Mouse (Mus musculus) CH12.LX (cell line): ENCODE results near the gene Zfp780b. TPM values are rescaled to one million over a fixed set of nuclear protein-coding genes. Genes with fewer than 3 reads are reported as not detected.

Experiments
- DNase-seq: peaks from one replicate; pipeline ENCODE4 v3.0.0-alpha.2; 2013; ENCODE audit errors: extremely low read depth
- H3K27ac ChIP-seq: 2 replicates; pipeline ENCODE4 v1.5.1; 2012; ENCODE audit warnings: low read depth, mild to moderate bottlenecking, control low read depth, moderate library complexity; ENCODE audit not compliant: insufficient read depth
- H3K27me3 ChIP-seq: replicated peaks from 2 replicates; pipeline ENCODE3; 2012; ENCODE audit warnings: inconsistent platforms
- H3K36me3 ChIP-seq, 2 experiments: replicated peaks in 1 of 2; 2 replicates each; pipeline versions ENCODE3 to v1.6.1; 2012; ENCODE audit warnings: inconsistent platforms in 1 of 2, low read length in 1 of 2, mild to moderate bottlenecking in 1 of 2, mixed read lengths in 1 of 2, moderate library complexity in 1 of 2; ENCODE audit not compliant: control insufficient read depth in 1 of 2, insufficient read depth in 1 of 2
- H3K4me1 ChIP-seq, 2 experiments: 2 replicates each; pipeline ENCODE4 v1.6.1; 2012; ENCODE audit warnings: inconsistent platforms in 1 of 2, moderate library complexity in 1 of 2; ENCODE audit not compliant: insufficient read depth in 2 of 2, control insufficient read depth in 1 of 2
- H3K4me2 ChIP-seq: 2 replicates; pipeline ENCODE4 v1.6.1; 2012; ENCODE audit warnings: low read depth, mild to moderate bottlenecking, control low read depth; ENCODE audit not compliant: poor library complexity, insufficient read depth, severe bottlenecking
- H3K4me3 ChIP-seq, 3 experiments: fragments of 150-350 bp in 1 of 3; sonication (generic) in 1 of 3; replicated peaks in 1 of 3; 2 replicates each; pipeline versions ENCODE3 to v1.5.1; 2011 to 2012; ENCODE audit warnings: low read depth in 2 of 3, low read length in 2 of 3, mild to moderate bottlenecking in 2 of 3, moderate library complexity in 2 of 3, control low read depth in 1 of 3, improper control_type of control experiment in 1 of 3, inconsistent platforms in 1 of 3, mixed read lengths in 1 of 3; ENCODE audit not compliant: poor library complexity in 1 of 3
- H3K79me2 ChIP-seq: replicated peaks from 2 replicates; pipeline ENCODE4 v1.6.1; 2012; ENCODE audit warnings: mild to moderate bottlenecking, moderate library complexity; ENCODE audit not compliant: control insufficient read depth, poor library complexity, insufficient read depth, severe bottlenecking; ENCODE audit errors: extremely low read depth
- H3K9ac ChIP-seq: 2 replicates; pipeline ENCODE4 v1.6.1; 2012; ENCODE audit warnings: low read depth, mild to moderate bottlenecking, control low read depth, moderate library complexity; ENCODE audit not compliant: insufficient read depth
- H3K9me3 ChIP-seq: replicated peaks from 2 replicates; pipeline ENCODE3; 2012; ENCODE audit warnings: low read length, inconsistent platforms, mixed read lengths
- BHLHE40 ChIP-seq: IDR thresholded peaks from 2 replicates; pipeline ENCODE4 v1.6.1; 2011; ENCODE audit warnings: mild to moderate bottlenecking, low read depth, low read length, improper control_type of control experiment
- CHD1 ChIP-seq: IDR thresholded peaks from 2 replicates; pipeline ENCODE4 v1.6.1; 2012; ENCODE audit warnings: low read depth, low read length, improper control_type of control experiment, inconsistent platforms
- CHD2 ChIP-seq: IDR thresholded peaks from 2 replicates; pipeline ENCODE4 v1.6.1; 2011; ENCODE audit warnings: low read length, improper control_type of control experiment
- CTCF ChIP-seq, 2 experiments: IDR thresholded peaks in 1 of 2; conservative IDR thresholded peaks in 1 of 2; 2 replicates each; pipeline ENCODE4 v1.5.1; 2011 to 2012; ENCODE audit warnings: low read depth in 2 of 2, low read length in 2 of 2, improper control_type of control experiment in 1 of 2, inconsistent platforms in 1 of 2, mild to moderate bottlenecking in 1 of 2, moderate library complexity in 1 of 2
- E2F4 ChIP-seq: IDR thresholded peaks from 2 replicates; pipeline ENCODE4 v1.6.1; 2011; ENCODE audit warnings: low read depth, low read length, improper control_type of control experiment; ENCODE audit not compliant: insufficient replicate concordance
- ELF1 ChIP-seq: IDR thresholded peaks from 2 replicates; pipeline ENCODE4 v1.6.1; 2014; ENCODE audit warnings: low read depth, mild to moderate bottlenecking, inconsistent platforms, low read length, improper control_type of control experiment
- EP300 ChIP-seq: IDR thresholded peaks from 2 replicates; pipeline ENCODE4 v1.6.1; 2011; ENCODE audit warnings: low read length, improper control_type of control experiment
- ETS1 ChIP-seq: conservative IDR thresholded peaks from 2 replicates; pipeline ENCODE4 v1.6.1; 2012; ENCODE audit warnings: low read depth, mild to moderate bottlenecking, inconsistent platforms, low read length, improper control_type of control experiment, moderate library complexity
- GABPA ChIP-seq: IDR thresholded peaks from 2 replicates; pipeline ENCODE4 v1.6.1; 2012; ENCODE audit warnings: low read depth, low read length, improper control_type of control experiment, inconsistent platforms; ENCODE audit not compliant: insufficient replicate concordance
- HCFC1 ChIP-seq: IDR thresholded peaks from 2 replicates; pipeline ENCODE4 v1.6.1; 2012; ENCODE audit warnings: low read depth, mild to moderate bottlenecking, inconsistent platforms, low read length, improper control_type of control experiment
- IRF4 ChIP-seq: IDR thresholded peaks from 2 replicates; pipeline ENCODE4 v1.6.1; 2014; ENCODE audit warnings: low read depth, mild to moderate bottlenecking, inconsistent platforms, low read length, improper control_type of control experiment
- JUN ChIP-seq: IDR thresholded peaks from 2 replicates; pipeline ENCODE4 v1.6.1; 2011; ENCODE audit warnings: low read depth, mild to moderate bottlenecking, low read length, improper control_type of control experiment, moderate library complexity; ENCODE audit not compliant: insufficient read depth
- JUND ChIP-seq: conservative IDR thresholded peaks from 2 replicates; pipeline ENCODE4 v1.6.1; 2011; ENCODE audit warnings: low read depth, low read length, improper control_type of control experiment
- KAT2A ChIP-seq: IDR thresholded peaks from 2 replicates; pipeline ENCODE4 v1.6.1; 2012; ENCODE audit warnings: low read length, improper control_type of control experiment, inconsistent platforms; ENCODE audit not compliant: insufficient replicate concordance
- MAFK ChIP-seq: IDR thresholded peaks from 2 replicates; pipeline ENCODE4 v1.6.1; 2011; ENCODE audit warnings: low read length, improper control_type of control experiment; ENCODE audit not compliant: insufficient replicate concordance
- MAX ChIP-seq: IDR thresholded peaks from 2 replicates; pipeline ENCODE4 v1.6.1; 2011; ENCODE audit warnings: low read length, improper control_type of control experiment
- MAZ ChIP-seq: IDR thresholded peaks from 2 replicates; pipeline ENCODE4 v1.6.1; 2012; ENCODE audit warnings: low read depth, mild to moderate bottlenecking, inconsistent platforms, low read length, improper control_type of control experiment, moderate library complexity
- MEF2A ChIP-seq: IDR thresholded peaks from 2 replicates; pipeline ENCODE4 v1.6.1; 2014; ENCODE audit warnings: low read depth, mild to moderate bottlenecking, inconsistent platforms, low read length, improper control_type of control experiment, borderline replicate concordance
- MXI1 ChIP-seq: IDR thresholded peaks from 2 replicates; pipeline ENCODE4 v1.6.1; 2011; ENCODE audit warnings: mild to moderate bottlenecking, low read depth, low read length, improper control_type of control experiment
- MYC ChIP-seq: IDR thresholded peaks from 2 replicates; pipeline ENCODE4 v1.6.1; 2011; ENCODE audit warnings: low read depth, mild to moderate bottlenecking, improper control_type of control experiment, low read length
- NELFE ChIP-seq: IDR thresholded peaks from 2 replicates; pipeline ENCODE4 v1.6.1; 2011; ENCODE audit warnings: low read depth, low read length, improper control_type of control experiment
- NRF1 ChIP-seq: IDR thresholded peaks from 2 replicates; pipeline ENCODE4 v1.6.1; 2014; ENCODE audit warnings: low read depth, mild to moderate bottlenecking, inconsistent platforms, low read length, improper control_type of control experiment, moderate library complexity
- PAX5 ChIP-seq: IDR thresholded peaks from 2 replicates; pipeline ENCODE4 v1.6.1; 2012; ENCODE audit warnings: low read length, inconsistent platforms, mixed read lengths
- POLR2A ChIP-seq: IDR thresholded peaks from 2 replicates; pipeline ENCODE4 v1.6.1; 2011; ENCODE audit warnings: low read depth, mild to moderate bottlenecking, improper control_type of control experiment, low read length
- POLR2AphosphoS2 ChIP-seq: IDR thresholded peaks from 2 replicates; pipeline ENCODE4 v1.6.1; 2011; ENCODE audit warnings: low read depth, low read length, improper control_type of control experiment
- RAD21 ChIP-seq: IDR thresholded peaks from 2 replicates; pipeline ENCODE4 v1.6.1; 2011; ENCODE audit warnings: low read depth, mild to moderate bottlenecking, low read length, improper control_type of control experiment, moderate library complexity
- RCOR1 ChIP-seq: conservative IDR thresholded peaks from 2 replicates; pipeline ENCODE4 v1.6.1; 2012; ENCODE audit warnings: low read depth, mild to moderate bottlenecking, inconsistent platforms, low read length, improper control_type of control experiment
- SIN3A ChIP-seq: IDR thresholded peaks from 2 replicates; pipeline ENCODE4 v1.6.1; 2012; ENCODE audit warnings: low read length, improper control_type of control experiment, inconsistent platforms
- SMC3 ChIP-seq: IDR thresholded peaks from 2 replicates; pipeline ENCODE4 v1.6.1; 2011; ENCODE audit warnings: low read depth, low read length, improper control_type of control experiment
- TBP ChIP-seq: conservative IDR thresholded peaks from 2 replicates; pipeline ENCODE4 v1.6.1; 2011; ENCODE audit warnings: low read depth, low read length, improper control_type of control experiment
- TCF12 ChIP-seq: IDR thresholded peaks from 2 replicates; pipeline ENCODE4 v1.6.1; 2014; ENCODE audit warnings: low read depth, mild to moderate bottlenecking, inconsistent platforms, low read length, improper control_type of control experiment
- UBTF ChIP-seq: IDR thresholded peaks from 2 replicates; pipeline ENCODE4 v1.6.1; 2012; ENCODE audit warnings: low read depth, mild to moderate bottlenecking, inconsistent platforms, low read length, improper control_type of control experiment, moderate library complexity
- USF1 ChIP-seq: IDR thresholded peaks from 2 replicates; pipeline ENCODE4 v1.6.1; 2014; ENCODE audit warnings: low read depth, mild to moderate bottlenecking, inconsistent platforms, low read length, improper control_type of control experiment
- USF2 ChIP-seq: conservative IDR thresholded peaks from 2 replicates; pipeline ENCODE4 v1.6.1; 2011; ENCODE audit warnings: low read depth, low read length, improper control_type of control experiment
- ZC3H11A ChIP-seq: IDR thresholded peaks from 2 replicates; pipeline ENCODE4 v1.6.1; 2012; ENCODE audit warnings: low read depth, mild to moderate bottlenecking, inconsistent platforms, low read length, improper control_type of control experiment
- ZKSCAN1 ChIP-seq: IDR thresholded peaks from 2 replicates; pipeline ENCODE4 v1.6.1; 2012; ENCODE audit warnings: low read depth, inconsistent platforms, low read length, improper control_type of control experiment, borderline replicate concordance
- ZMIZ1 ChIP-seq: IDR thresholded peaks from 2 replicates; pipeline ENCODE4 v1.6.1; 2012; ENCODE audit warnings: low read depth, mild to moderate bottlenecking, inconsistent platforms, low read length, improper control_type of control experiment
- ZNF384 ChIP-seq: IDR thresholded peaks from 2 replicates; pipeline ENCODE4 v1.6.1; 2012; ENCODE audit warnings: low read depth, low read length, improper control_type of control experiment, inconsistent platforms
- dilution Hi-C: fragments of 300-500 bp; cut with MboI; formaldehyde crosslinking; loops from 2 replicates; pipeline ENCODE4 v1.14.3; 2020; ENCODE audit warnings: low sequenced_read_pairs; ENCODE audit not compliant: extremely low pct_unique_long_range_greater_than_20kb, extremely low pct_ligation_motif_present
- in situ Hi-C: fragments of 300-500 bp; cut with MboI; formaldehyde crosslinking; loops from 3 replicates; pipeline ENCODE4 v1.14.3; 2019; ENCODE audit warnings: low sequenced_read_pairs, low pct_ligation_motif_present, low pct_unique_long_range_greater_than_20kb, mixed read lengths
- polyA plus RNA-seq: library from polyadenylated mRNA; unstranded; fragments of >175 nt; gene quantifications from 2 replicates; pipeline ENCODE4 v1.2.1, GENCODE M21; 2012; ENCODE audit warnings: low read depth; ENCODE audit not compliant: insufficient read length
- total RNA-seq, 2 experiments: library from RNA; depleted of rRNA; stranded (reverse); fragments of 300-350 nt in 1 of 2; fragments of >200 nt in 1 of 2; gene quantifications; 2 replicates each; pipeline ENCODE4 v1.2.3; 2012 to 2014

Gene Zfp780b
- total and polyA plus RNA-seq, 3 experiments, result 4.9 to 9.3 (median 7.8) TPM

- peak; percentile 86 for DNase-seq
- Histone ChIP-seq H3K9me3 (peaks cover 1% of the 10 kb centered on the region), H3K9ac (peak within 1 kb of the TSS; percentile 63), H3K4me1 (peaks cover 2 to 8% of the 10 kb centered on the region in 2 experiments; a peak in 3 of 4 replicates), H3K4me2 (peak within 1 kb of the TSS; percentile 81), H3K27ac (peak within 1 kb of the TSS; percentile 39; the same call in 1 of the 2 replicates), H3K36me3 (peaks cover 18 to 32% of the 10 kb centered on the region in 2 experiments), H3K27me3 (peaks cover 6% of the 10 kb centered on the region), H3K79me2 (peaks cover 41% of the 10 kb centered on the region), H3K4me3 (peak within 1 kb of the TSS; percentile 70 to 88 (median 87))
- in situ Hi-C loops, result no loop called here
- dilution Hi-C loops, result no loop called here
- TF ChIP-seq IRF4, result peak; percentile 87
- no peak; the same call in 1 of the 2 replicates for TF ChIP-seq BHLHE40
- TF ChIP-seq CHD2, result peak; percentile 72; the same call in 1 of the 2 replicates
- peak; percentile 86 for TF ChIP-seq SIN3A
- TF ChIP-seq JUN, result no peak
- TF ChIP-seq ELF1, result peak; percentile 84
- TF ChIP-seq PAX5, result no peak
- no peak for TF ChIP-seq RCOR1
- TF ChIP-seq JUND, result no peak
- TF ChIP-seq MAX, result peak; percentile 78; the same call in 1 of the 2 replicates
- TF ChIP-seq ZC3H11A, result no peak
- no peak for TF ChIP-seq UBTF
- peak; percentile 58; the same call in 1 of the 2 replicates for TF ChIP-seq ZMIZ1
- no peak for TF ChIP-seq ZNF384
- no peak for TF ChIP-seq ETS1
- TF ChIP-seq POLR2A, result peak; percentile 95
- no peak for TF ChIP-seq NRF1
- no peak for TF ChIP-seq EP300
- TF ChIP-seq GABPA, result no peak; the same call in 1 of the 2 replicates
- TF ChIP-seq ZKSCAN1, result no peak
- no peak for TF ChIP-seq CTCF (conservative IDR thresholded peaks at IDR 0.05 in 1 of 2, IDR thresholded peaks at IDR 0.05 in 1 of 2; ENCODE audit: low read depth in 2 of 2, low read length in 2 of 2)
- TF ChIP-seq POLR2AphosphoS2, result peak; percentile 69; the same call in 1 of the 2 replicates
- no peak for TF ChIP-seq USF1
- TF ChIP-seq MAFK, result no peak
- no peak for TF ChIP-seq E2F4
- peak; percentile 86 for TF ChIP-seq NELFE
- TF ChIP-seq RAD21, result no peak
- TF ChIP-seq KAT2A, result peak; percentile 83; the same call in 1 of the 2 replicates
- 0 out of 2 replicates have a peak, but pooled peaks have one; percentile 49 for TF ChIP-seq TBP
- TF ChIP-seq HCFC1, result peak; percentile 84
- peak; percentile 90 for TF ChIP-seq MXI1
- TF ChIP-seq USF2, result no peak
- peak; percentile 75 for TF ChIP-seq TCF12
- no peak for TF ChIP-seq CHD1
- peak; percentile 97 for TF ChIP-seq MAZ
- no peak for TF ChIP-seq SMC3
- peak; percentile 48; the same call in 1 of the 2 replicates for TF ChIP-seq MEF2A
- no peak for TF ChIP-seq MYC
Measured at GRCm38 (mm10) chr7:28013549-28014444, 34.8 kb upstream of the Zfp780b start, which contains the start of gene Zfp850. TSS of gene Zfp850 (minus strand) at chr7:28014115.
